Mouse (Mus musculus): ENCODE measurements around the gene Galnt9. TPM values are rescaled to one million over a fixed set of nuclear protein-coding genes. Genes with fewer than 3 reads are reported as not detected.

Galnt9 gene
- polyA plus RNA-seq, 1 experiment from 2014 or later = 0.50 TPM

DNA sequence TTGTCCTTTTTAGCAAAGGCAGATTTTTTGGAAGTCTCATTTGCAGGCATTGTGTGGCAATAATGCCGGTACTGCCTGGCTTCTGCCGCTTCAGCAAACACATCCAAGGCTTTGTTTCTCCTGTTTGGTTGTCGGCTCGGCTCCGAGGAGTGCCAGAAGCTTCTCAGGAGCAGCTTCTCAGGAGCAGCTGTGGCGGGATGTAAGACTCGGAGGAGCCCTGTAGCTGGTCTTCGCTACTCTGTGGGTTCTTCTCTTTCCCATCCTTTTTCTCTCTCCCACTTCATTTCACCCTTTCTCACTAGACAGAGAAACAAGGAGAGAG lies 37.9 kb upstream of the Galnt9 start:
- DNase-seq (ENCODE audit: low spot score) (no peak), ATAC-seq (replicated peaks; ENCODE audit: insufficient number of reproducible peaks, low FRiP score, low TSS enrichment, low read depth) (no peak)
- Histone ChIP-seq H3K27ac (replicated peaks; ENCODE audit: low read depth, low read length) (no peak overlapping the region), H3K36me3 (replicated peaks; ENCODE audit: control insufficient read depth, insufficient read depth, low read depth, low read length) (no peaks in the 10 kb centered on the region), H3K9ac (replicated peaks; ENCODE audit: low read length) (no peak overlapping the region), H3K4me1 (ENCODE audit: control insufficient read depth, insufficient read depth, low read length) (no peaks in the 10 kb centered on the region), H3K27me3 (ENCODE audit: control insufficient read depth, insufficient read depth, low read length) (no peaks in the 10 kb centered on the region), H3K9me3 (replicated peaks; ENCODE audit: control insufficient read depth, low read length) (no peaks in the 10 kb centered on the region), H3K4me2 (ENCODE audit: low read depth, low read length) (no peak overlapping the region), H3K4me3 (ENCODE audit: low read depth, low read length) (no peak overlapping the region)
- WGBS = 71% methylated on average over 8 of the region's 8 CpGs

DNA sequence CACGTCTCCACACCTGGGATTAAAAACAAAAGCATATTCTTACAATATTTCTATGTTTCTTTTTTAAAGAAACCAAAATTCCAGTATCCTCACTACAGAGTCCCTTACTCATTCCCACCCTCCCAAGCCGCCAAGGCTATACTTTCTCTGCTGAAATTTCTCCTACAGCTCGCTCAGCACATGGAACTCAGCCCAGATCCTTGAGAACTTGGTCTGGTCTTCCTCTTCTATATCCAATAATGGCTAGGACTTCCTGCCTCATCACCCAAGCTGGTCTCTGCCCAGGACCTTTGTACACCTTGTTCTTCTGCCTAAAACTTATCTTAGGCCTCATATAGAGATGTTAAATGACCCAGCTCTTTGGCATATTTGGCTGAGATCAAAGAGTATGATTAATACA lies 37.3 kb upstream of the Galnt9 start:
- WGBS = 73% methylated on average over 3 of the region's 3 CpGs
- ATAC-seq (replicated peaks; ENCODE audit: insufficient number of reproducible peaks, low FRiP score, low TSS enrichment, low read depth) (no peak), DNase-seq (ENCODE audit: low spot score) (no peak)
- Histone ChIP-seq H3K4me3 (ENCODE audit: low read depth, low read length) (no peak overlapping the region), H3K27me3 (ENCODE audit: control insufficient read depth, insufficient read depth, low read length) (no peaks in the 10 kb centered on the region), H3K27ac (replicated peaks; ENCODE audit: low read depth, low read length) (no peak overlapping the region), H3K9ac (replicated peaks; ENCODE audit: low read length) (no peak overlapping the region), H3K4me2 (ENCODE audit: low read depth, low read length) (no peak overlapping the region), H3K36me3 (replicated peaks; ENCODE audit: control insufficient read depth, insufficient read depth, low read depth, low read length) (no peaks in the 10 kb centered on the region), H3K9me3 (replicated peaks; ENCODE audit: control insufficient read depth, low read length) (no peaks in the 10 kb centered on the region), H3K4me1 (ENCODE audit: control insufficient read depth, insufficient read depth, low read length) (no peaks in the 10 kb centered on the region)

DNA sequence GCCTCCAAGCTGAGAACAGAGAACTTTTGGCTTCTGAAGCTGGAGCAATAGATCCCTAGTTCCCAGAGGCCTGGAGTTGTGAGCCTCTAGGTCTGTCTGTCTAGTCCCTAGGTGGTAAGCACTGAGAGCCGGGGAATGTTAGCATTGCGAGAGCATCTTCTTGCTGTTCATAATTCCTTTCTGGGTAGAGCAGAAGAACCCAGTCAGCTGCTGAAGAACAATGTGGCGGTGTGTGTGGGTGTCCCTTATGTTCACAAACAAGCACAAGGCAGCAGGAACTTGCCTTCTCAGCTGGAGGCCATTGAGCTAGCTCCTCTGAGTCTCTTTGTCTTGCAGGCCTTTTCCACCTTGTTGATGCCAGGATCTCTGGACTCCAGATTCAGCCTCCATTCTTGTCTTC lies 36.2 kb upstream of the Galnt9 start:
- Histone ChIP-seq H3K4me2 (ENCODE audit: low read depth, low read length) (no peak overlapping the region), H3K27ac (replicated peaks; ENCODE audit: low read depth, low read length) (no peak overlapping the region), H3K36me3 (replicated peaks; ENCODE audit: control insufficient read depth, insufficient read depth, low read depth, low read length) (no peaks in the 10 kb centered on the region), H3K4me1 (ENCODE audit: control insufficient read depth, insufficient read depth, low read length) (no peaks in the 10 kb centered on the region), H3K9ac (replicated peaks; ENCODE audit: low read length) (no peak overlapping the region), H3K4me3 (ENCODE audit: low read depth, low read length) (no peak overlapping the region), H3K27me3 (ENCODE audit: control insufficient read depth, insufficient read depth, low read length) (no peaks in the 10 kb centered on the region), H3K9me3 (replicated peaks; ENCODE audit: control insufficient read depth, low read length) (no peaks in the 10 kb centered on the region)
- ATAC-seq (replicated peaks; ENCODE audit: insufficient number of reproducible peaks, low FRiP score, low TSS enrichment, low read depth) = no peak
- no peak for DNase-seq (ENCODE audit: low spot score)
- 84% methylated on average over 3 of the region's 3 CpGs for WGBS

DNA sequence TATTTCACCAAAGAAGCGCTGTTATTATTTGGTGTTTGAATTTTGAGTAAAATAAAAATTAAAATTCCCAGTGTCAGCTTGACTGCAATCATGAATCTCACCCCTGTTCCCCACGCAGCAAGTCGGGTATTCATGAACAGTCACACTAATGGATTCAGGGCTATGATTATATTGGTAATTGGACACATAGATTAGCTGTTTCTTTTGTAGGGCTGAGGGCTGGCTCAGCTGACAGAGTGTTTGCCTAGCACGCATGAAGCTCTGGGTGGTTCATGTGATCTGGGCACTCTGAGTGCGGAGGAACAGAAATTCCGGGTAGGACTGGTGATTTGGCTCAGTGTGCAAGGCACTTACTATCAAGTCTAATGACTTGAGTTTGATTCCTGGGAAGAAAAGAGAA lies 33.8 kb upstream of the Galnt9 start:
- DNase-seq (ENCODE audit: low spot score) = no peak
- no peak for ATAC-seq (replicated peaks; ENCODE audit: insufficient number of reproducible peaks, low FRiP score, low TSS enrichment, low read depth)
- no peaks in the 10 kb centered on the region for H3K4me1 ChIP-seq (ENCODE audit: control insufficient read depth, insufficient read depth, low read length)
- no peak overlapping the region for H3K9ac ChIP-seq (replicated peaks; ENCODE audit: low read length)
- no peaks in the 10 kb centered on the region for H3K9me3 ChIP-seq (replicated peaks; ENCODE audit: control insufficient read depth, low read length)
- WGBS = 87% methylated on average over 6 of the region's 6 CpGs
- no peak overlapping the region for H3K4me2 ChIP-seq (ENCODE audit: low read depth, low read length)
- no peak overlapping the region for H3K4me3 ChIP-seq (ENCODE audit: low read depth, low read length)
- H3K27ac ChIP-seq (replicated peaks; ENCODE audit: low read depth, low read length) = no peak overlapping the region
- H3K27me3 ChIP-seq (ENCODE audit: control insufficient read depth, insufficient read depth, low read length) = no peaks in the 10 kb centered on the region
- H3K36me3 ChIP-seq (replicated peaks; ENCODE audit: control insufficient read depth, insufficient read depth, low read depth, low read length) = no peaks in the 10 kb centered on the region

DNA sequence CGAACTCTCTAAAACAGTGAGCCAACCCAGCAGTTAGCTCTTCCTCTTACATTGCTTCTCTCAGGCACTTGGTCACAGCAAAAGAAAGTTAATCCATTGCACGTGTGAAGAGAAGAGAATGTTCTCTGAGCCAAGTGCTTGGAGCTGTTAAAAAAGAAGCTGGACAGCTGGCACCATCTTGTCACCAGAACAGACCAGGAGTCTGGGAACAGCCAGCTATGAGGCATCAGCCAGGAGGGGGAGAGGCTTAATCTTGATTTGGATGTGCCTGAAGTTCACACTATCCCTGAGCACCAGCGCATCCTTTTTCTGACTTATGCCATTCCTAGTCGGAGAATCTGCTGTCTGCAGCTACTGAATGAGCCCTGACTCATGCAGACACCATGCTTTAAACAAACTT lies 30.4 kb upstream of the Galnt9 start:
- no peak overlapping the region for H3K4me3 ChIP-seq (ENCODE audit: low read depth, low read length)
- H3K27me3 ChIP-seq (ENCODE audit: control insufficient read depth, insufficient read depth, low read length) = no peaks in the 10 kb centered on the region
- no peak overlapping the region for H3K9ac ChIP-seq (replicated peaks; ENCODE audit: low read length)
- no peaks in the 10 kb centered on the region for H3K4me1 ChIP-seq (ENCODE audit: control insufficient read depth, insufficient read depth, low read length)
- ATAC-seq (replicated peaks; ENCODE audit: insufficient number of reproducible peaks, low FRiP score, low TSS enrichment, low read depth) (no peak), DNase-seq (ENCODE audit: low spot score) (no peak)
- no peaks in the 10 kb centered on the region for H3K36me3 ChIP-seq (replicated peaks; ENCODE audit: control insufficient read depth, insufficient read depth, low read depth, low read length)
- H3K4me2 ChIP-seq (ENCODE audit: low read depth, low read length) = no peak overlapping the region
- WGBS = 69% methylated on average over 4 of the region's 4 CpGs
- H3K9me3 ChIP-seq (replicated peaks; ENCODE audit: control insufficient read depth, low read length) = no peaks in the 10 kb centered on the region
- no peak overlapping the region for H3K27ac ChIP-seq (replicated peaks; ENCODE audit: low read depth, low read length)

DNA sequence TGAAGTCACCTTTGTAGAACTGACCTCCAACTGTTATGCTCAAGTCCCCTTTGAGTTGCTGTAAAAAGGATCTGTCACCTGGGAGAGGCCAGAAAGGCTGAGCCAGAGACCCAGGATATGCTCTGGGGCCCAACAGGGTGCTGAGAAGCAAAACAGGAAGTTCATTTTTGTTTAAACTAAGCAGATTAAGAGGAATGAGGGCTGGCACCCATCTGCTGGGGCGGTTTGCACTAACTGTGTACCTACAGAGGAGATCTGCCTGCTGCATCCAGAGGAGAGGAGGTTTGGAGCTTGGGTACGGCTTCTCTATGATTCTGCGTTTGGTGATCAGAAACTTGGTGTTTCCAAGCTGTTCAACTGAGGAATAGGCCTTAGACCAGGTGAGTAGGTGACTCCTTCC lies 29.5 kb upstream of the Galnt9 start:
- WGBS = 80% methylated on average over 3 of the region's 3 CpGs
- no peak for ATAC-seq (replicated peaks; ENCODE audit: insufficient number of reproducible peaks, low FRiP score, low TSS enrichment, low read depth)

DNA sequence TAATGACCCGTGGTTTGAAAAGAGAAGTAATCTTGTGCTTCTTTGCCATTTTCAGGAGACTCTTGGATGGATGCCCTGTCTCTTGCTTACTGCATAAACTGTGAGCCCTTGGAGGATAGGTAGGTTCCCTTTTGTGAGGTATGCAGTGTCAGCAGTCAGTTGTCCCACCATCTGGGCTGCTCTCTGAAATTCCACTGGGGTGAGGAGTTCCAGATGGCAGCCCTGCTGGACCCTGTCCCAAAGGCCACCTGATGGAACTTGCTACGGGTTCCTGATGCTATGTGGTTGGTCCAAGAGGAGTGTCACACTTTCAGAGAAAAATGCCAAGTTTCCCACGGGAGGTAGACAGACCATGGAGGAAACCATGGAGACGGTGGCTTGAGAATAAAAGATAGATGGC lies 27.8 kb upstream of the Galnt9 start:
- H3K27me3 ChIP-seq (ENCODE audit: control insufficient read depth, insufficient read depth, low read length) = no peaks in the 10 kb centered on the region
- H3K36me3 ChIP-seq (replicated peaks; ENCODE audit: control insufficient read depth, insufficient read depth, low read depth, low read length) = no peaks in the 10 kb centered on the region
- no peak for ATAC-seq (replicated peaks; ENCODE audit: insufficient number of reproducible peaks, low FRiP score, low TSS enrichment, low read depth)
- H3K4me3 ChIP-seq (ENCODE audit: low read depth, low read length) = no peak overlapping the region
- H3K9ac ChIP-seq (replicated peaks; ENCODE audit: low read length) = no peak overlapping the region
- 82% methylated on average over 4 of the region's 4 CpGs for WGBS
- H3K27ac ChIP-seq (replicated peaks; ENCODE audit: low read depth, low read length) = no peak overlapping the region
- DNase-seq (ENCODE audit: low spot score) = no peak
- no peaks in the 10 kb centered on the region for H3K4me1 ChIP-seq (ENCODE audit: control insufficient read depth, insufficient read depth, low read length)
- H3K9me3 ChIP-seq (replicated peaks; ENCODE audit: control insufficient read depth, low read length) = no peaks in the 10 kb centered on the region
- H3K4me2 ChIP-seq (ENCODE audit: low read depth, low read length) = no peak overlapping the region

More for the DNA sequence above, 29.5 kb upstream of the Galnt9 start:
- Histone ChIP-seq H3K27ac (replicated peaks; ENCODE audit: low read depth, low read length) (no peak overlapping the region), H3K9me3 (replicated peaks; ENCODE audit: control insufficient read depth, low read length) (no peaks in the 10 kb centered on the region), H3K27me3 (ENCODE audit: control insufficient read depth, insufficient read depth, low read length) (no peaks in the 10 kb centered on the region), H3K36me3 (replicated peaks; ENCODE audit: control insufficient read depth, insufficient read depth, low read depth, low read length) (no peaks in the 10 kb centered on the region), H3K4me1 (ENCODE audit: control insufficient read depth, insufficient read depth, low read length) (no peaks in the 10 kb centered on the region), H3K4me2 (ENCODE audit: low read depth, low read length) (no peak overlapping the region), H3K4me3 (ENCODE audit: low read depth, low read length) (no peak overlapping the region), H3K9ac (replicated peaks; ENCODE audit: low read length) (no peak overlapping the region)
- no peak for DNase-seq (ENCODE audit: low spot score)

DNA sequence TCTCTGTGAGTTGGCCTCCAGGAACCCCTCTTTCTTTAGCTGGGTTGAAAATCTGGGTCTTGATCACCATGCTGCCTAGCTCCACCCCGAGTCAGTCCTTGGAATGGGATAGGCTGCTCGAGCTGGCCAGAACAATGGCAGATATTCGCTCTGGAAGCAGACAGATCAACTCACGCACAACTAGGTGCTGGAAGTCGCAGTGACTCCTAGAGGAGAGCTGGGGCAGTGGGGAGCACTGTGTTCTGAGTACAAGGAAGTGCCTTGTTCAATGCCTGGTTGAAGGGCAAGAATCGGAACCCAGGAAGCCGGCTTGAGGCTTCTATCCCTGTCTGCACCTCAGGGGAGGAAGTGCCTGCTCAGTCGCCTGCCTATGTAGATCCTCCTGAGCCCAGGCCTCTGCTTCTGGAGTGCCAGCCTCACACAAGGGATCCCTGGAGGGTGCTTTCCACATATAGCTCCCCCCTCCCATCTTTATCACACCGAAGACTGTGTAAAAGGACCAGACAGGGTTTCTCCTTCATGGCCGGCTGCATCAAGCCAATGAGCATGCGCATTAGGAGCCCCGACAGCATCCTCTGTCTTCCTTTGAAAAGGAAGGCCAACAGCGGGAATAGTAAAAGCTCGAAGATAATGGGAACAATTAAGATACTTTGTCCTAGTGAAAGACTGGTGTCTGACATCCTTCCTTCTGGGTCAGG lies 25.9 kb upstream of the Galnt9 start:
- ATAC-seq (replicated peaks; ENCODE audit: insufficient number of reproducible peaks, low FRiP score, low TSS enrichment, low read depth) = no peak
- Histone ChIP-seq H3K27me3 (ENCODE audit: control insufficient read depth, insufficient read depth, low read length) (no peaks in the 10 kb centered on the region), H3K27ac (replicated peaks; ENCODE audit: low read depth, low read length) (no peak overlapping the region), H3K36me3 (replicated peaks; ENCODE audit: control insufficient read depth, insufficient read depth, low read depth, low read length) (no peaks in the 10 kb centered on the region), H3K9ac (replicated peaks; ENCODE audit: low read length) (no peak overlapping the region), H3K9me3 (replicated peaks; ENCODE audit: control insufficient read depth, low read length) (no peaks in the 10 kb centered on the region), H3K4me1 (ENCODE audit: control insufficient read depth, insufficient read depth, low read length) (no peaks in the 10 kb centered on the region), H3K4me3 (ENCODE audit: low read depth, low read length) (no peak overlapping the region), H3K4me2 (ENCODE audit: low read depth, low read length) (no peak overlapping the region)
- WGBS = 37% methylated on average over 14 of the region's 14 CpGs
- no peak for DNase-seq (ENCODE audit: low spot score)

Data from embryonic facial prominence, embryonic 11.5 days (tissue).